Mouse (Mus musculus): Measurements from ENCODE around the gene St6galnac4. TPM values are rescaled to one million over a fixed set of nuclear protein-coding genes. Genes with fewer than 3 reads are reported as not detected.

St6galnac4 gene
- total RNA-seq, 4 experiments from 2014 or later = 33.9 to 36.5 (median 34.8) TPM

- DNase-seq (ENCODE audit: low spot score in 2 of 2) = peak; percentile 37 to 81
Measured at GRCm38 (mm10) chr2:32625873-32626694, 39.2 kb downstream of the St6galnac4 start.

- no peak for DNase-seq (ENCODE audit: low spot score in 2 of 2)
Measured at GRCm38 (mm10) chr2:32627266-32628043, 40.6 kb downstream of the St6galnac4 start.

DNA sequence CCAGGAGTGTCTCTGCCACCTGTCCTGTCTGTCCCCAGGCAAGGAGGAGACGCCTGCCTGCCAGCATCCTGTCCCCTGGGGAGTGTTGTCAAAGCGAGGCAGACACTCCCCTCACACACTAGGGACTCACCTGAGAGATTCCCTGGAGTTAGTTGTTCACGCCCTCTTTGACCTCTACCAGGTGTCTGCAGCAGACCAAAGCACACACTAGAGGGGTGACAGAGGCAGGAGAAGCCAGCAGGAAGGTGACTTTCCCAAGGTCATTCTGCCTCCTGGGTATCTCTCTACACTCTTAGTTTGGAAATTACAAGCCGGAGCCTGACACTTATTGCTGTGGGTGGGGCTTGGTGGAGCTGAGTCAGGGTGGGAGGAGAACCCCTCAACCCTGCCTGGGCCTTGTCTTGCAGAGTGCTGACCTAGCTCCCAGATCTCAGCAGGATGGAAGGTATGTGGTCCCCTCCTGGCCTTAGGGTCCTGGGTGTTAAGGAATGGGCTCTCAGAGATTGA, 41.2 kb downstream of the St6galnac4 start:
- no peak for DNase-seq (ENCODE audit: low spot score in 2 of 2)

GRCm38 (mm10) chr2:32628729-32629128, 41.8 kb downstream of the St6galnac4 start:
- DNase-seq (ENCODE audit: low spot score in 2 of 2) = peak; percentile 45 to 76

- peak in 1 of 2 experiments; percentile 64 for DNase-seq (ENCODE audit: low spot score in 2 of 2)
Measured at GRCm38 (mm10) chr2:32629276-32629976, 42.5 kb downstream of the St6galnac4 start.

DNA sequence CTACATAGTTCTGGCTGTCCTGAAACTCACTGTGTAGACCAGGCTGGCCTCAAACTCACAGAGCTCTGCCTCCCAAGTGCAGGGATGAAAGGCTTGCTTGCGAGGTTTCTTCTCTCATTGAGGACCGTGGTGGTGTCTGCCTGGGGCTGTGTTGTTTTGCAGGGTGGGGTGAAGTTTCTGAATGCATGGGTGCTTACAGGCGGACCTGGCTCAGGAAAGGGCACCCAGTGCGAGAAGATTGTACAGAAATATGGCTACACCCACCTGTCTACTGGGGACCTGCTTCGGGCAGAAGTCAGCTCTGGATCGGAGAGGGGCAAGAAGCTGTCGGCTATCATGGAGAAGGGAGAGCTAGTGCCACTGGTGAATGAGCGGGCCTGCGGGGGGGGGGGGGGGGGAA, 43.1 kb downstream of the St6galnac4 start:
- no peak for DNase-seq (ENCODE audit: low spot score in 2 of 2)

DNA sequence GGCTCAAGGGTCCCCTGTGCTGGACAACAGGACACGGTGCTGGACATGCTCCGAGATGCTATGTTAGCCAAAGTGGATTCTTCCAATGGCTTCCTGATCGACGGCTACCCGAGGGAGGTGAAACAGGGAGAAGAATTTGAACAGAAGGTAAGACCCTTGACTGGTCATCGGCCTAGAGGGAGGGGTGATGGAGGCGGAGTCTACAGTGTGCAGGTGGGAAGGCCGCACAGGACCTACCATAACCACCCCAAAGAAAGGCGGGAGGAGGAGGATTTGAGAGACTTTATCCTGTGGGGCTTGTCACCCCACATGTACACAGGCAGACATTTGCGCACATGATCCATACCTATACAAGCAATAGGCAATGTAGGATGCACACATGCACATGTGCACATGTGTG, 44.2 kb downstream of the St6galnac4 start:
- DNase-seq (ENCODE audit: low spot score in 2 of 2) = no peak

- DNase-seq (ENCODE audit: low spot score in 2 of 2) = peak in 1 of 2 experiments; percentile 54
Measured at GRCm38 (mm10) chr2:32631737-32632394, 45.0 kb downstream of the St6galnac4 start.

DNA sequence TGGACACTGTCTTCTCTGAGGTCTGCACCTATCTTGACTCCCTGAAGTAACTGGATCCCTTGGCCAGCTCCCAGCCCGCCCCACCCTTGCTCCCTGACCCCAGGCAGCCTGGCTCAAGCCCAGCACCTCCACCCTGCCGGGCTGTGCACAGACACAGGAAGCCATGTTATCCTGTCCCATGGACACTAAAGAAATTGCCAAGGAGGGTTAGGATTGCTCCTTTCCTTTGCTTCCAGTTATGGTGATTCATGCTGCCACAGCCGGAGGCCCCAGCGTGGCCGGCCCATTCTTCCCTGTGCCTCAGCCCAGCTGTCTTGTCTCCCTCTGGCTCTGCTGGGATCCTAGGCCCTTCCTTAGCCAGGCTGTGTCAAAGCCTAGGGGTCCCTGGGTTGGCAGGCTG, 46.8 kb downstream of the St6galnac4 start:
- DNase-seq (ENCODE audit: low spot score in 2 of 2) = no peak

GRCm38 (mm10) chr2:32634277-32635105, 47.6 kb downstream of the St6galnac4 start:
- DNase-seq (ENCODE audit: low spot score in 2 of 2) = no peak

GRCm38 (mm10) chr2:32636617-32637016, 49.7 kb downstream of the St6galnac4 start:
- DNase-seq (ENCODE audit: low spot score in 2 of 2) = no peak

GRCm38 (mm10) chr2:32637778-32638281, 50.9 kb downstream of the St6galnac4 start:
- no peak for DNase-seq (ENCODE audit: low spot score in 2 of 2)

GRCm38 (mm10) chr2:32639632-32640031, 52.7 kb downstream of the St6galnac4 start:
- no peak for DNase-seq (ENCODE audit: low spot score in 2 of 2)

DNA sequence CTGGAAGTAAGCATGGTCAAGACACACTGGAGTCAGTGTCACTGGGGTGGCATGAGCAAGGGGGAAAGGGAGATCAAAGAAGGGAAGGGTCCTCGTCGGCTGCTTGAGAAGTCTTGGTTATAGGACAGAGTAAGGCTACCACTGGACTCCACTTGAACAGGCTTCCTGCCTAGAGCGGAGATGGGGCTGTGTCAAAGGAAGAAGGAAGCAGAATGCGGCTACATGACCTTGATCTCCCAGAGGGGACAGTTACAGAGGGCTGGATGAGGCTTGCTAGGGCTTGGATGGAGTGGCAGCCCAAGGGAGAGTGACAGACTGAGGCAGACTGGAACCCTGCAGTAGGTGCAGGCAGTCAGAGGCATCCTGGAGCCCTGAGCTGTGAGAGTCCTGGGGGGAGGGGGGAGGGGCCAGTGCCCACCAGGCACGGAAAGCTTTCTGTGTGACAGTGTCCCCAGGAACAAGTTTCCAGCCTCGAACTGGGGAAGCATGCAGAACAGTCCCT, 53.7 kb downstream of the St6galnac4 start:
- DNase-seq (ENCODE audit: low spot score in 2 of 2) = no peak

DNA sequence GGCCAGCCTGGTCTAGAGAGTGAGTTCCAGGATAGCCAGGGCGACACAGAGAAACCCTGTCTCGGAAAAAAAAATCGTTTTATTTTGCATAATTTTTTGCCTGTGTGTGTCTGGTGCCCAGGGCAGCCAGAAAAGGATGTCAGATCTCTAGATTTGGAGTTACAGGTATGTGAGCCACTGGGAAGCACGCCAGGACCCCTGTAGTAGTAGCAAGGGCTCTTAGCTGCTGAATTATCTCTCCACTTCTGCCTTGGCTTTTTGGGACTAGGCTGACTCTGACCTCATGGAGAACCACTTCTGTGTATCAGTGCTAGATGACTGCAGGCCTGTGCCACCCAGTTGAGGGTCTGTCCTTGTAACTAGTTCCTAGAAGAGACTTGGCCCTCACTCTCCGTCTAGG, 54.9 kb downstream of the St6galnac4 start:
- DNase-seq (ENCODE audit: low spot score in 2 of 2) = no peak

DNA sequence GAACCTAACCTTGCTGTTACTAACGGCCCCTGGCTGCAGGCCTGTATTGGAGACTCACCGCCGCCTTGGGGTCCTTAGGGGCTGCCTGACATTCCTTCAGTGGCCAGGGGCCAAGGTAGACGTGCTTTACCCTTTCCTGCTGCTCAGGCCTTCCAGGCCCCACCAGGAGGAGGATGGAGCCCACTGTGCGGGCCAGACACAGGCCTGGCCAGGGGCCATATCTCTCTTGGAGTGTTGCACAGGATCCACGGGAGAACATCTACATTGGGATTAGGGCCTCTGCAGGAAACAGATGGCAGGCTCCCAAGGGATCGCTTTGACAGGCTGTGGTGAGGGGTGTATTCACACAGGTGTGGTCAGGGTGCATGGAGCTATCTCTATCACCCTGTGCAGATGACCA, 55.9 kb downstream of the St6galnac4 start:
- no peak for DNase-seq (ENCODE audit: low spot score in 2 of 2)

DNA sequence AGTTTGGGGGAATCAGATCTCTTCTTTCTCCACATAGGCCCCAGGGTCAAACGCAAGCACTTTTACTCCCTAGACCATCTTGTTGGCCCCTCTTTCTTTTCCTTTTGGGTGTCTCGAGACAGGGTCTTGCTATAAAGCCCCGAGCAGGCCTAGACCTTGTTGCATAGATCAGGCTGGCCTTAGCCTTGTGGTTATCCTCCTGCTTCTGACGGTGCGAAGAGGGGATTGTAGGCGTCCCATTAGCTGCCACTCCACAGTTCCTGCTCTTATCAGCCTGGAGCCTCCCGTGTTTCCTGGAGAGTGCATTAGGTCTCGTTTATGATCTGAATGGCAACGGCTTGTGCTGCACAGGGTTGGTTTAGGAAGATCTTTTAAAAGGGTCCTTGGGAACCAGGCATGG, 57.2 kb downstream of the St6galnac4 start:
- DNase-seq (ENCODE audit: low spot score in 2 of 2) = no peak

DNA sequence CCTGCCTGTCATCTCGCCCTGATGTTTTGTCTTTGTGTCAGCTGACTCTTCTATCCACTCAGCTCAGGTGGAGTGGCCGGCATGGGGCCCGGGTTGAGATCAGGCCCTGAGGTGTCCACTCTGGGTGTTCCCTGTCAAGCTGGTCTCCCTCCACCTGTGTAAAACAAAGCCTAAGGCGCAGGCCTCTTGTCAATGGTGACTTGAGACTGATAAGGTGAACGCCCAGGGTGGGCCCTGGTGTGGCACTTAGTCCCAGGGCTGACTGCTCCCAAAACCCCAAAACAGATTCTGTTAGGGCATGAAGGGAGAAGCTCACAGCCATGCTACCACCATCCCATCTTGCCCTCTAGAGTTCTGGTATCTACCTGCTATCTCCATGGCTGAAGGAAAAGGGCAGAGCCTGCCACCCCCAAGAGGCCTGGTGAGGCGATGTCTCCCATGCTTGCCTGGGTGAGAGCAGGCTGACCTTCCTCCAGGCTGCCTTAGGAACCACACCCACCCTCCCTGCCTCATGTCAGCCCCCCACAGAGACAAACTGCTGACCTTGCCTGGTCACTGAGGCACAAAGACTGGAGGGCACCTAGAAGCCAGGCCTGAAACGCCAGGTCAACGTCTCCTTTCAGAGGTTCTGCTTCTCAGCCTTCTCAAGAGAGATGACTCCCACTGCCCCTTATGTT, 58.0 kb downstream of the St6galnac4 start:
- DNase-seq (ENCODE audit: low spot score in 2 of 2) = no peak

DNA sequence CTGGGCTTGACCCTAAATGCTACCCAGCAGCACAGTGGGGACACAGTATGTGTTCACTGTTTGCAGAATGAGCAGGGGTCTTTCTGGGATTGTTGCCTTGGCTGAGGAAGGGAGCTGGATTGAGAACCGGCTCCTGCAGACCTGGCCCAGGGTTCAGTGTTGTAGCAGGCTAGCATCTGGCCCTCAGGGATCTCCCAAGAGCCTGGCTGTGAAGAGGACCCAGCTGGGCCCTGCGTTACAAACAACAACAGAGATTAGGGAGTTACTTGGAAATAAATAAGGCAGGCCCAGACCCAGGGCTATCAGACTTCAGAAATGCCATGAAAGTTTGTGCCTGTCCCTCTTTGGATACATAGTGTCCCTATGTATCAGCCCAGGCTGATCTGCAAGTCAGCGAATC, 58.8 kb downstream of the St6galnac4 start:
- no peak for DNase-seq (ENCODE audit: low spot score in 2 of 2)
